Mouse (Mus musculus): ENCODE data around the gene Usp33.

DNA sequence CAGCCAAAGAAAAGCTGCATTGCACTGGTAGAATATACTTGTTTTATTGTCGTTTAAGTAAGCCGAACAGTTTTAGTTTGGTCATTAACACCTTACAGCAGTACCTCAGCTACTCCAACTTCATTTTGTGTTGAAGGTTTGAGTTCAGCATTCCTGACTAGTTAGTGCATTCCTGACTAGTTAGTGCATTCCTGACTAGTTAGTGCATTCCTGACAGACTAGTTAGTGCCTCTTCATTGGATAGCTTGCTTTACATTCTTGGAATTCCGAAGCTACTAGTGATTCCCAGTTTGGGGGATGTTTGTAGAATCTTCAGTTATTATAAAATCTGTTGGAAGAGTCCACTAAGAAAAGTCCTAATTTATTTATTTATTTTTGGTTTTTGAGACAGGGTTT, 56.4 kb downstream of the Usp33 start:
- no peak for TF ChIP-seq CTCF (IDR thresholded peaks at IDR 0.05; ENCODE audit: borderline replicate concordance, insufficient read depth, low read depth, low read length)
- no peak for TF ChIP-seq POLR2A (IDR thresholded peaks at IDR 0.05; ENCODE audit: borderline replicate concordance, insufficient read depth, low read length)

Data from cerebellum, adult 2 months (tissue).